Mouse (Mus musculus) heart, adult 2 months (tissue): ENCODE measurements around the gene Pde4d. TPM values are rescaled to one million over a fixed set of nuclear protein-coding genes. Genes with fewer than 3 reads are reported as not detected.

Experiments
- DNase-seq, 2 experiments: peaks; one replicate each; pipeline ENCODE4 v3.0.0; 2021
- H3K27ac ChIP-seq: fragments of 200-600 bp; 2 replicates; pipeline ENCODE4 v1.8.1; 2022
- H3K27me3 ChIP-seq: fragments of 200-500 bp; 2 replicates; pipeline ENCODE4 v1.6.1; 2012; ENCODE audit warnings: mild to moderate bottlenecking, low read length, inconsistent platforms, mixed read lengths; ENCODE audit not compliant: control insufficient read depth, insufficient read depth
- H3K36me3 ChIP-seq: fragments of 200-500 bp; 2 replicates; pipeline ENCODE4 v1.6.1; 2012; ENCODE audit warnings: low read length, inconsistent platforms; ENCODE audit not compliant: control insufficient read depth, insufficient read depth
- H3K4me1 ChIP-seq: fragments of 200-500 bp; 2 replicates; pipeline ENCODE4 v1.6.1; 2011; ENCODE audit warnings: low read length; ENCODE audit not compliant: control insufficient read depth, insufficient read depth
- H3K4me3 ChIP-seq: fragments of 200-600 bp; 2 replicates; pipeline ENCODE4 v1.8.1; 2022
- H3K79me2 ChIP-seq: fragments of 200-500 bp; replicated peaks from 2 replicates; pipeline ENCODE4 v1.6.1; 2012; ENCODE audit warnings: mild to moderate bottlenecking, inconsistent platforms, low read length, moderate library complexity, mixed read lengths; ENCODE audit not compliant: control insufficient read depth, insufficient read depth
- H3K9ac ChIP-seq: fragments of 200-500 bp; 2 replicates; pipeline ENCODE4 v1.6.1; 2012; ENCODE audit warnings: low read depth, mild to moderate bottlenecking, control low read depth, inconsistent platforms, low read length, mixed read lengths
- CTCF ChIP-seq: fragments of 200-600 bp; IDR thresholded peaks from 2 replicates; pipeline ENCODE4 v1.8.1; 2022; ENCODE audit warnings: antibody characterized with exemption, mild to moderate bottlenecking, moderate library complexity
- EP300 ChIP-seq: fragments of 200-500 bp; IDR thresholded peaks from 2 replicates; pipeline ENCODE4 v1.6.1; 2011; ENCODE audit warnings: low read depth, low read length, control low read depth; ENCODE audit not compliant: insufficient read depth
- POLR2A ChIP-seq: fragments of 200-500 bp; IDR thresholded peaks from 2 replicates; pipeline ENCODE4 v1.6.1; 2011; ENCODE audit warnings: mild to moderate bottlenecking, low read depth, low read length, control low read depth; ENCODE audit not compliant: insufficient read depth
- WGBS: fragments of 180-500 bp; shearing (Covaris S2); methylation state at CpG from one replicate; pipeline ENCODE4 v1.1.7; 2018; 5-methylcytosine and 5-hydroxymethylcytosine counted together
- intact Hi-C: fragments of 180-260 bp; cut with DNase I; formaldehyde crosslinking; loops from one replicate; pipeline ENCODE4 v1.15.1; 2025
- polyA plus RNA-seq: library from polyadenylated mRNA; depleted of rRNA; stranded (reverse); fragments of >200 nt; gene quantifications from 2 replicates; pipeline ENCODE4 v1.2.3, GENCODE M21; 2012
- total RNA-seq, 2 experiments: library from RNA; stranded (reverse); gene quantifications; 2 replicates each; pipeline ENCODE4 v1.2.3; 2021

The Pde4d gene
- total and polyA plus RNA-seq, 3 experiments = 11.5 to 40.1 (median 38.1) TPM

DNA sequence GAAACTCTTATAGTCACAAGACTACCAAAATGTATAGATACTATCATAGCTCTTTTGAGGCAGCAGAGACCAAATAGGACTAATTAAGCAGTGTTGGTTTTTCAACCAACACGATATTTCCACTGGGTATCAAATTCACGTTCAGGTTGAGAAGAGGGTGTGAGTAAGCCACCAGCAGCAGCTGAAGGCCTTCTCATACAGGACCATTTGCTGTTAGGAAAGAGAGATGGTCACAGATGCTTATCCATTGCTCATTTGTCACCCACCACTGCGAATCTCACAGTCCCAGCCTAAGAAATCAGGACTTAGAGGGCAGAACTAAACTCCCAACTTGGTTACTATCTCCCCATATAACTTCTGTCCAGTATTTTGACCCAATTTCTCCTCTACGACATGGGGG, 1338.9 kb downstream of the Pde4d start:
- Histone ChIP-seq H3K27ac (no peak overlapping the region), H3K79me2 (no peaks in the 10 kb centered on the region), H3K36me3 (no peaks in the 10 kb centered on the region), H3K27me3 (no peaks in the 10 kb centered on the region), H3K9ac (no peak overlapping the region), H3K4me3 (no peak overlapping the region), H3K4me1 (no peaks in the 10 kb centered on the region)
- DNase-seq = no peak
- 83% methylated on average over 4 of the region's 4 CpGs for WGBS
- TF ChIP-seq CTCF (no peak), POLR2A (no peak), EP300 (no peak)
- intact Hi-C loops = no loop called here

DNA sequence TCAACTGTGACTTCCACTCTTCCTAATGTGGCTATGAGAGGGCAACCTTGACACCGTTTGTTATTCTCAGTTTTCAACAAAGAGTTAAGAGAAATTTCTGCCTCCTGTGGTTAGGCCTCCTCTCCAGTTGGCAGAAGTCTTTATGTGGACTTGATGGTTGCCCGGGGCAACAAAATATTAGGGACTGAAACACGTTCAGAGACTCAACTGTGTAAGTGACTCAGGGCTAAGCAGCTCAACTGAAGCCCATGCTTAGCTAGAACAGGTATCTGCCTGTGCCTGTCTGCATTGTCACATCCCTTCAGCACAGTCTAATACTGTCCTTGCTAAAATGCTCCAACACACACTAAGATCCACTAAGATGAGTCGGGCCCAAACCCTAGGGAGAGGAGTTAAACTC, 1339.4 kb downstream of the Pde4d start:
- no peaks in the 10 kb centered on the region for H3K79me2 ChIP-seq
- H3K4me1 ChIP-seq = no peaks in the 10 kb centered on the region
- WGBS = 58% methylated on average over 4 of the region's 4 CpGs
- intact Hi-C loops = no loop called here
- DNase-seq = peak in 1 of 2 experiments; percentile 13
- H3K4me3 ChIP-seq = no peak overlapping the region
- H3K9ac ChIP-seq = no peak overlapping the region
- H3K36me3 ChIP-seq = no peaks in the 10 kb centered on the region
- H3K27me3 ChIP-seq = no peaks in the 10 kb centered on the region
- TF ChIP-seq POLR2A (no peak), CTCF (no peak), EP300 (no peak)
- H3K27ac ChIP-seq = no peak overlapping the region

DNA sequence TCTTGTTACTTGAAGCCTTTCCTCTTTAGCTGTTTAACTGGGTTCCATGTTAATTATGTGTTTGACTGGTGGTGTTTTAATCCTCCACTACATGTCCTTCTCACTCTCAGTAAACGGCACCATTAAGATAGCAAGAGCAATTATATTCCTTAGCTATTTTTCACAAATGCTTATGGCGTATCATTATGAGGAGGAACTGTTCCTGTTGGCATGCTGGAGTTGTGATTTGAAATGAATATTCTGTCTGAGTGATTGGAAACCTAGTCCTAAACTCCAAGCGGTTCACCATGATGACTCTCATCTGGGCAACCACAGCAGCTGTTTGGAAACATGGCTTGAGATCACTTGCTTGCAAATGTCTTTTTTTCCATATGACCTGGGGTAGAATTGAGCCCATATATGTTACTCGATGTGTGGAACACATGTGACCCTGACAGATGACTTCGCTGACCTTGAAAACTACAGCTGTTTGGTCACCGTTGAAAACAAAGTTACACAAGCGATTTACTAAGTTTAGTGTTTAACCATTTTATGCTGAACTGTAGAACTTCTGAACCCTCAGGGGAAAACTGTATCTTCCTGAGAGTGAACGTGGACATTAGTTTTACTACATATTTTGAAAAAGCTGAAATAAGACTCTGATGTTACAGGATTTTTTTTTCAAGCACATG, 1340.4 kb downstream of the Pde4d start:
- Histone ChIP-seq H3K27ac (no peak overlapping the region), H3K27me3 (no peaks in the 10 kb centered on the region), H3K4me1 (no peaks in the 10 kb centered on the region), H3K9ac (no peak overlapping the region), H3K79me2 (no peaks in the 10 kb centered on the region), H3K4me3 (no peak overlapping the region), H3K36me3 (no peaks in the 10 kb centered on the region)
- 81% methylated on average over 8 of the region's 8 CpGs for WGBS
- no peak for DNase-seq
- TF ChIP-seq CTCF (no peak), POLR2A (no peak), EP300 (no peak)
- intact Hi-C loops = no loop called here

DNA sequence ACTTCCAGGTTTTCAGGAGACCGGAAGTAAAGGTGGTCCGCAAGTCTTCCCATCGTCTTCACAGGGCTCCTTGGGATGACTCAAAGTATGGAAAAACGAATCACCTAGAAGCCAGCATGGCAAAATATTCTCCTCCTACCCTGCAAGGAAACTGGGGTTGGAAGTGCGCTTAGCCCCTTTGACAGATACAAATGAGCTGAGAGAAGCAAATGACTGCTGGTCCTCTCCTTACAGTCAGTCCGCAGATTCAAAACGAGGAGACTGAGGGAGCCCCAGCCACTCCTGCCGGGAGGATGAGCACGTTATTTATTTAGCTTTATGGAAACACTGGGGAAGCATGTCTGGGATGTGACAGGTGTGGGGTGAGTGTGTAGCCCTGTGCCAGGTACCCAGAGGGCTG, 1344.2 kb downstream of the Pde4d start:
- Histone ChIP-seq H3K27ac (no peak overlapping the region), H3K9ac (no peak overlapping the region), H3K79me2 (no peaks in the 10 kb centered on the region), H3K36me3 (no peaks in the 10 kb centered on the region), H3K4me1 (no peaks in the 10 kb centered on the region), H3K4me3 (no peak overlapping the region), H3K27me3 (no peaks in the 10 kb centered on the region)
- TF ChIP-seq EP300 (no peak), CTCF (no peak), POLR2A (no peak)
- intact Hi-C loops = no loop called here
- DNase-seq = no peak
- WGBS = 80% methylated on average over 9 of the region's 9 CpGs

DNA sequence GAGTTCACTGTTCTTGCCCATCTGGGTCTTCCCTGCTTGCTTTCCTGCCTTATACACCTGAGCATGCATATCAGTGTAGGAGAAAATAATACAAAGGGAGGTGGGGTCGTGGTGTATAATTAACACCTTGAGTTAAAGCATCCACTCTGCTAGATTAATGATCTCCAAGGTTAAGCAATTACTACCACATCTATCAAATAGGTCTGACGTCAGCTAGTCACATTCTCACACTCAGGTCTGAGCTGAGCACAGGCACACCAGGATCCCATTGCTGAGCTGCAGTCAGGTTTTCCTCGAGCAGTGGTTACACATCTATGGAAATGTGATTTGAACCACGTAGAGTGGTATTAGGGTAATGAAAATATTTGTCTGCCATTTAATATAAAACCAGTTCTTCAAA, 1348.9 kb downstream of the Pde4d start:
- Histone ChIP-seq H3K4me1 (no peaks in the 10 kb centered on the region), H3K79me2 (no peaks in the 10 kb centered on the region), H3K4me3 (no peak overlapping the region), H3K27ac (no peak overlapping the region), H3K36me3 (no peaks in the 10 kb centered on the region), H3K27me3 (no peaks in the 10 kb centered on the region), H3K9ac (no peak overlapping the region)
- TF ChIP-seq CTCF (no peak), EP300 (no peak), POLR2A (no peak)
- DNase-seq = no peak
- 85% methylated on average over 4 of the region's 4 CpGs for WGBS
- intact Hi-C loops = no loop called here

DNA sequence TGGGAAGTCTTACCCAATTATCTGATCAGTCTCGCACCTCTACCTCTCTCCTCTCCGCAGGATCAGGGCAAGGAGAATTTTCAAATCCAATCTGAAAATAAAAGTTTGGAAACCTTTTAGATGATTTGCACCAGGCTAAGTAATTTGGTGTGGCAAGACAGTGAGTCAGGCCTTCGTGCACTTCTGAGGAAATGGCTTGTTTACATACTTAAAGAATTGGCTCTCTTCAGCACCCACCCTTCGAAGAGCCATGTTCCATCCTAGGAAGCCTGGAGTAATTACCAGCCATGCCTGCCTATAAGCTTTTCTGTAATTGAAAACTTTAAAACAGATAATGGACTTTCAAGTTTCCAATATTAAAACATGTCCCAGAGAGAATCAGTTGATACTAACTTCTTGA, 1352.5 kb downstream of the Pde4d start:
- Histone ChIP-seq H3K79me2 (no peaks in the 10 kb centered on the region), H3K9ac (no peak overlapping the region), H3K27ac (no peak overlapping the region), H3K4me3 (no peak overlapping the region), H3K36me3 (no peaks in the 10 kb centered on the region), H3K4me1 (no peaks in the 10 kb centered on the region), H3K27me3 (no peaks in the 10 kb centered on the region)
- TF ChIP-seq CTCF (no peak), POLR2A (no peak), EP300 (no peak)
- WGBS = 56% methylated on average over 4 of the region's 4 CpGs
- intact Hi-C loops = no loop called here
- DNase-seq = no peak
